Mouse (Mus musculus): ENCODE results near the gene Muc13.

Muc13 gene

GRCm38 (mm10) chr16:33793846-33794791 is at the start of gene Muc13:
Muc13 (plus strand) TSS chr16:33794037.
- DNase-seq (ENCODE audit: low read depth): peak; percentile 20

- DNase-seq (ENCODE audit: low read depth): peak; percentile 75
Observed at GRCm38 (mm10) chr16:33744622-33745419, 49.0 kb upstream of the Muc13 start.

- DNase-seq (ENCODE audit: low read depth): no peak
Observed at GRCm38 (mm10) chr16:33745457-33745856, 48.4 kb upstream of the Muc13 start.

GRCm38 (mm10) chr16:33746074-33746676 is 47.7 kb upstream of the Muc13 start:
- DNase-seq (ENCODE audit: low read depth): no peak

- DNase-seq (ENCODE audit: low read depth): peak; percentile 60
Observed at GRCm38 (mm10) chr16:33747346-33747954, 46.4 kb upstream of the Muc13 start.

GRCm38 (mm10) chr16:33747994-33748393 is 45.8 kb upstream of the Muc13 start:
- DNase-seq (ENCODE audit: low read depth): no peak

- no peak for DNase-seq (ENCODE audit: low read depth)
Observed at GRCm38 (mm10) chr16:33751152-33751551, 42.7 kb upstream of the Muc13 start.

- peak; percentile 86 for DNase-seq (ENCODE audit: low read depth)
Observed at GRCm38 (mm10) chr16:33751590-33751989, 42.2 kb upstream of the Muc13 start.

GRCm38 (mm10) chr16:33752904-33753578 is 40.8 kb upstream of the Muc13 start:
- no peak for DNase-seq (ENCODE audit: low read depth)

GRCm38 (mm10) chr16:33755293-33755692 is 38.5 kb upstream of the Muc13 start:
- peak; percentile 64 for DNase-seq (ENCODE audit: low read depth)

GRCm38 (mm10) chr16:33755961-33756360 is 37.9 kb upstream of the Muc13 start:
- DNase-seq (ENCODE audit: low read depth): no peak

GRCm38 (mm10) chr16:33756396-33756795 is 37.4 kb upstream of the Muc13 start:
- DNase-seq (ENCODE audit: low read depth): no peak

GRCm38 (mm10) chr16:33759207-33759606 is 34.6 kb upstream of the Muc13 start:
- DNase-seq (ENCODE audit: low read depth): no peak

GRCm38 (mm10) chr16:33760542-33760941 is 33.3 kb upstream of the Muc13 start:
- no peak for DNase-seq (ENCODE audit: low read depth)

GRCm38 (mm10) chr16:33760996-33761395 is 32.8 kb upstream of the Muc13 start:
- no peak for DNase-seq (ENCODE audit: low read depth)

- no peak for DNase-seq (ENCODE audit: low read depth)
Observed at GRCm38 (mm10) chr16:33764501-33765193, 29.2 kb upstream of the Muc13 start.

GRCm38 (mm10) chr16:33765477-33765876 is 28.4 kb upstream of the Muc13 start:
- DNase-seq (ENCODE audit: low read depth): no peak

GRCm38 (mm10) chr16:33766309-33766708 is 27.5 kb upstream of the Muc13 start:
- no peak for DNase-seq (ENCODE audit: low read depth)

GRCm38 (mm10) chr16:33766757-33767156 is 27.1 kb upstream of the Muc13 start:
- no peak for DNase-seq (ENCODE audit: low read depth)

GRCm38 (mm10) chr16:33768491-33769278 is 25.2 kb upstream of the Muc13 start:
- no peak for DNase-seq (ENCODE audit: low read depth)

Measured in naive thymus-derived CD4-positive, alpha-beta T cell, adult 2 months (primary cell).